Mouse (Mus musculus): ENCODE measurements around the gene Gm47985. TPM values are rescaled to one million over a fixed set of nuclear protein-coding genes. Genes with fewer than 3 reads are reported as not detected.
"Not testable (repeated sequence)": the region's sequence is repeated elsewhere in the genome, so short reads cannot be mapped to it uniquely, and the experiment has no call there.

Gene Gm47985
- 2.2 TPM in 2 replicates for polyA plus RNA-seq (2012; rRNA removed)

- H3K27me3 ChIP-seq (ENCODE audit: control insufficient read depth, insufficient read depth, low read length); H3K4me3 ChIP-seq (ENCODE audit: control insufficient read depth, low read depth, low read length); H3K36me3 ChIP-seq (ENCODE audit: control insufficient read depth, insufficient read depth, low read length); H3K27ac ChIP-seq (ENCODE audit: control insufficient read depth, insufficient read depth, low read depth, low read length); H3K4me1 ChIP-seq (ENCODE audit: control insufficient read depth, insufficient read depth, low read length): not testable (repeated sequence)
These were observed at the start of gene Gm47985 for GRCm38 (mm10) chr1:151182266-151182665. Gene Gm47985 (plus strand): TSS chr1:151182537.

GRCm38 (mm10) chr1:151132686-151133085 is 49.7 kb upstream of the Gm47985 start:
- no peak for TF ChIP-seq POLR2A (IDR thresholded peaks at IDR 0.05; ENCODE audit: control insufficient read depth, low read depth, low read length)
- TF ChIP-seq CTCF (IDR thresholded peaks at IDR 0.05; ENCODE audit: control insufficient read depth, insufficient read depth, insufficient replicate concordance, low read depth, low read length): no peak
- no peaks in the 10 kb centered on the region for H3K4me1 ChIP-seq (ENCODE audit: control insufficient read depth, insufficient read depth, low read length)
- H3K36me3 ChIP-seq (ENCODE audit: control insufficient read depth, insufficient read depth, low read length): no peaks in the 10 kb centered on the region
- H3K27ac ChIP-seq (ENCODE audit: control insufficient read depth, insufficient read depth, low read depth, low read length): no peak overlapping the region
- no peak overlapping the region for H3K4me3 ChIP-seq (ENCODE audit: control insufficient read depth, low read depth, low read length)
- H3K27me3 ChIP-seq (ENCODE audit: control insufficient read depth, insufficient read depth, low read length): no peaks in the 10 kb centered on the region

- H3K4me3 ChIP-seq (ENCODE audit: control insufficient read depth, low read depth, low read length): no peak overlapping the region
- no peaks in the 10 kb centered on the region for H3K4me1 ChIP-seq (ENCODE audit: control insufficient read depth, insufficient read depth, low read length)
- H3K27ac ChIP-seq (ENCODE audit: control insufficient read depth, insufficient read depth, low read depth, low read length): no peak overlapping the region
- TF ChIP-seq CTCF (IDR thresholded peaks at IDR 0.05; ENCODE audit: control insufficient read depth, insufficient read depth, insufficient replicate concordance, low read depth, low read length): no peak
- no peak for TF ChIP-seq POLR2A (IDR thresholded peaks at IDR 0.05; ENCODE audit: control insufficient read depth, low read depth, low read length)
- H3K36me3 ChIP-seq (ENCODE audit: control insufficient read depth, insufficient read depth, low read length): no peaks in the 10 kb centered on the region
- H3K27me3 ChIP-seq (ENCODE audit: control insufficient read depth, insufficient read depth, low read length): no peaks in the 10 kb centered on the region
These were observed 43.9 kb upstream of the Gm47985 start for GRCm38 (mm10) chr1:151138388-151138787.

- Histone ChIP-seq H3K36me3 (ENCODE audit: control insufficient read depth, insufficient read depth, low read length) (no peaks in the 10 kb centered on the region), H3K27me3 (ENCODE audit: control insufficient read depth, insufficient read depth, low read length) (no peaks in the 10 kb centered on the region), H3K4me3 (ENCODE audit: control insufficient read depth, low read depth, low read length) (no peak overlapping the region), H3K4me1 (ENCODE audit: control insufficient read depth, insufficient read depth, low read length) (no peaks in the 10 kb centered on the region), H3K27ac (ENCODE audit: control insufficient read depth, insufficient read depth, low read depth, low read length) (no peak overlapping the region)
- no peak for TF ChIP-seq CTCF (IDR thresholded peaks at IDR 0.05; ENCODE audit: control insufficient read depth, insufficient read depth, insufficient replicate concordance, low read depth, low read length)
- no peak for TF ChIP-seq POLR2A (IDR thresholded peaks at IDR 0.05; ENCODE audit: control insufficient read depth, low read depth, low read length)
These were observed 41.4 kb upstream of the Gm47985 start for GRCm38 (mm10) chr1:151140956-151141355.

- no peak for TF ChIP-seq CTCF (IDR thresholded peaks at IDR 0.05; ENCODE audit: control insufficient read depth, insufficient read depth, insufficient replicate concordance, low read depth, low read length)
- TF ChIP-seq POLR2A (IDR thresholded peaks at IDR 0.05; ENCODE audit: control insufficient read depth, low read depth, low read length): no peak
- H3K36me3 ChIP-seq (ENCODE audit: control insufficient read depth, insufficient read depth, low read length): no peaks in the 10 kb centered on the region
These were observed 37.7 kb upstream of the Gm47985 start for GRCm38 (mm10) chr1:151144471-151145146.

GRCm38 (mm10) chr1:151147801-151148200 is 34.5 kb upstream of the Gm47985 start:
- H3K4me3 ChIP-seq (ENCODE audit: control insufficient read depth, low read depth, low read length): no peak overlapping the region
- no peaks in the 10 kb centered on the region for H3K4me1 ChIP-seq (ENCODE audit: control insufficient read depth, insufficient read depth, low read length)
- H3K27me3 ChIP-seq (ENCODE audit: control insufficient read depth, insufficient read depth, low read length): no peaks in the 10 kb centered on the region
- H3K36me3 ChIP-seq (ENCODE audit: control insufficient read depth, insufficient read depth, low read length): no peaks in the 10 kb centered on the region
- TF ChIP-seq POLR2A (IDR thresholded peaks at IDR 0.05; ENCODE audit: control insufficient read depth, low read depth, low read length): no peak
- TF ChIP-seq CTCF (IDR thresholded peaks at IDR 0.05; ENCODE audit: control insufficient read depth, insufficient read depth, insufficient replicate concordance, low read depth, low read length): no peak
- no peak overlapping the region for H3K27ac ChIP-seq (ENCODE audit: control insufficient read depth, insufficient read depth, low read depth, low read length)

More at GRCm38 (mm10) chr1:151144471-151145146, 37.7 kb upstream of the Gm47985 start:
- H3K27ac ChIP-seq (ENCODE audit: control insufficient read depth, insufficient read depth, low read depth, low read length): no peak overlapping the region
- H3K4me1 ChIP-seq (ENCODE audit: control insufficient read depth, insufficient read depth, low read length): no peaks in the 10 kb centered on the region
- no peaks in the 10 kb centered on the region for H3K27me3 ChIP-seq (ENCODE audit: control insufficient read depth, insufficient read depth, low read length)
- no peak overlapping the region for H3K4me3 ChIP-seq (ENCODE audit: control insufficient read depth, low read depth, low read length)

GRCm38 (mm10) chr1:151150211-151150610 is 32.1 kb upstream of the Gm47985 start:
- no peak overlapping the region for H3K4me3 ChIP-seq (ENCODE audit: control insufficient read depth, low read depth, low read length)
- no peaks in the 10 kb centered on the region for H3K36me3 ChIP-seq (ENCODE audit: control insufficient read depth, insufficient read depth, low read length)
- H3K4me1 ChIP-seq (ENCODE audit: control insufficient read depth, insufficient read depth, low read length): no peaks in the 10 kb centered on the region; the same call in 1 of the 2 replicates
- TF ChIP-seq CTCF (IDR thresholded peaks at IDR 0.05; ENCODE audit: control insufficient read depth, insufficient read depth, insufficient replicate concordance, low read depth, low read length) (no peak), POLR2A (IDR thresholded peaks at IDR 0.05; ENCODE audit: control insufficient read depth, low read depth, low read length) (no peak)
- no peak overlapping the region for H3K27ac ChIP-seq (ENCODE audit: control insufficient read depth, insufficient read depth, low read depth, low read length)
- H3K27me3 ChIP-seq (ENCODE audit: control insufficient read depth, insufficient read depth, low read length): no peaks in the 10 kb centered on the region
